Mouse (Mus musculus): Measurements from ENCODE around the gene Dnah2.

Gene Dnah2

GRCm38 (mm10) chr11:69564391-69564790, 15.5 kb upstream of the Dnah2 start:
- peak; percentile 98 for DNase-seq (ENCODE audit: low read depth, low spot score)

- DNase-seq (ENCODE audit: low read depth, low spot score): no peak
Observed at GRCm38 (mm10) chr11:69563373-69563772, 14.5 kb upstream of the Dnah2 start.

DNA sequence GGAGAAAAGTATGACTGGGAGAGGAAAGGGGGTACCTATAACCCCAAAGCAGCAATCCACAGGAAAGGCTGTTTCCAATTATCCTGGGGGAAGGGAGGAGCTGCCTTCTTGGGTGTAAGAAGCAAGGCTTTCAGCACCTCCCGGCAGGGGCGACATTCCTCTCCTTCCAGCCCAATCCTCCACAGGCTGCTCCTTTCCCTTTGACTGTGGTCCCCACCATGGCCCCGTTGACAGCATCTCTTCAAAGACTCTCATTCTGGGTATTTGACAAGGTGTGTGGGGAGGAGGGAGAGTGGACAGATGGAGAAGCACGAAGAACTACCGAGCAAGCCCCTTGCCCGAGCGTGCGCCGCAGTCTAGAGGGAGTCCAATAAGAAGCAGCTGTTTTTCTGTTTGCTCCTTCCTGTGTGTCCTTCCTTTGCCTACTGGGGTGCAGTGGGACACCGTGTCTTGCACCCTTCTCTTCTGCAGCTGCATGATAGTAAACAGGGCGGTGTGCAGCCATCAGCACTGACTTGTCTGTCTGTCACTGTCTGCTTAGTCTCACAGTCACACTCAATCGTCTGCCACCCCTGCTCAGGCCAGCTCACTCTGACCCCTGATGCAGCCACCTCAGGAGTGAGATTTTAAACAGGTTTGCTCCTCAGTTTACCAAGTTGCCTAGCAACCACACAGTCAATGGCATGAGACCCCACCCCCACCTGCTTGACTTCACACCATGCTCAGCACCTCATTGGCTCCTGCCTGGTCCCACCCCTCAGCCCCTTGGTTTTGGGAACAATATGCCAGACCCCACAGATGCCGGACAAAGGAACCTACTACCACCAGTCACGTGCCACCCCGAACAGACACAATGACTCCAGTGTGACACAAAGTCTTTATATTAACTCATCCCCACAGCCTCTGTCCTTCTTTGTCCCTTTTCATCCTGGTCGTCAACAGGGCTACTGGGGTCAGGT, 12.3 kb upstream of the Dnah2 start:
- DNase-seq (ENCODE audit: low read depth, low spot score): peak; percentile 91

DNA sequence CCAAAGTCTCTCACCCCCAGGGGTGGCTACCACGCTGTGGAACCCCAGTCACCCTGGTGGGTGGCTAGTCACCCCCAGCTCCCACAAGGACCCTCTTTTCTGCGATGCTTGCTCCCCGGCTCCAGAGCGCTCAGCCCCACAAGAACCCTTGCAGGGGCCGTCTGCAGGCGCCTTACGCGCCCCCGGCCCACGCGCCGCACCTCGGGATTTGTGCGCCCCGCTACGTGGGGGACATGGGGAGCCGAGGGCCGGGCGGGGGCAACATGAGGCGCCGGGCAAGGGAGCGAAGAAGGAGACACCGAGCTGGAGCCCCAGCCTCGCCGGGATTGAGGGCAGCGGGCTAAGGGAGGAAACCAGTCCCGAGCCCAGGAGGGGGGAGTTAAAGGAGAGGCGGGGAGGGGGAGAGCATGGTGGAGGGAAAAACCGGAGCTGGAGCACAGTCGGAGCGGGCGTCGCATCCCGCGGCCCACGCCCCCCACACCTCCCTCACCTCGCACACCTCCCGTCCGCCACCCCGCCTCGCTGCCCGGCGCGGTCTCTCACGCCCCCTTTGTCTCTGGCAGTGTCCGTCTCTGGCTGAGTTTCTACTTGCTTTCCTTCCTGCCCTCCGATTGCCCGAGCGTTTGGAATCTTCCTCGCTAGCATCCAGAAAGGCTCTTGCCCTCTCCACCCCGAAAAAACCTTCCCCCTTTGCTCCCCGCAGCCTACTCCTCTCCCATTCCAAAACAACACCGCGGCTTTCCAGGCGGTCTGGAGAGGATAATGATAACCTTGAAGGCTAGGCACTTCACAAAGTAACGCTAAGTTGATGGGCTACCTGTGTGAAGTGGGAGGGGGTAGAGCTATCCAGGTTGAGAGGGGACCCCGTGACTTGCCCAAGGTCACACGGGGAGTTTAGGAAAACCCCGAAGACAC, 11.2 kb upstream of the Dnah2 start, which contains the start of gene Efnb3:
TSS of gene Efnb3 (minus strand) at position 355 of the 915 bp plus-strand sequence.
- DNase-seq (ENCODE audit: low read depth, low spot score): peak; percentile 64

DNA sequence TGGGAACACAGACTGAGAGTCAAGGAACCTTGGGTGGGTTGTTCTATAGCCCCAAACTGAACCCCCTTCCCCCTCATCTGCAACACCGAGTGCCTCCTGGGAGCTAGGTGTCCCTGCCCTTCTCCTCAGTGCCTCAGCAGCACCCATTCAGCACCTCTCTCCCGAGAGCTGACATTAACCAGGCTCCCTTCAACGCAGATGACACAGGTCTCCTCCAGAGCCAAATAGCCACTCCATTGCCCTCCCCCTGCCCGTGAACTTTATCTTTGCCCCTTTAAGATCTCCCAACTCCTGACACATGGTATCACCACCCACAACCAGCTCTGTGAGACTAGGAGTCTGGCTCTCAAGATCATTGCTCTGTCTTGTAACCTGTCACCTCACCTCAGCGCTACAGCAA, 10.3 kb upstream of the Dnah2 start:
- DNase-seq (ENCODE audit: low read depth, low spot score): no peak

DNA sequence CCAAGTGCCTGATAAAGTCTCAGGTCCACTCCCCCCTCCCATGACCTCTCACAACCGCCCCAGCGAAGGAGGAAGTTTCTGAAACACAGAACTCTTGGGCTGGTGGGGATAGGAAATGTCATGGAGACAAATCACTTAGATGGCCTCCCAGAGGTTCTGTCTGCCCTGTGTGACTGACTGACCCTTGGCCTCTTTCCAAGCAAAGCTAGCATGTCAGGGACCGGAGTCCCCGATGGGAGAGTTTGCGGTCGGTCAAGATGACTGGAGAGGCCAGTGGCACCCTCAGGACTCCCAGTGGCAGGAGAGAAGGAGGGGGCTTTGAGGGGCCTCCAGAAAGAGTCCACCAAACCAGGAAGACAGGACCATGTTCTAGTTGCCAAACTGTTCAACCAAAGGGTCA, 9.8 kb upstream of the Dnah2 start:
- no peak for DNase-seq (ENCODE audit: low read depth, low spot score)

DNA sequence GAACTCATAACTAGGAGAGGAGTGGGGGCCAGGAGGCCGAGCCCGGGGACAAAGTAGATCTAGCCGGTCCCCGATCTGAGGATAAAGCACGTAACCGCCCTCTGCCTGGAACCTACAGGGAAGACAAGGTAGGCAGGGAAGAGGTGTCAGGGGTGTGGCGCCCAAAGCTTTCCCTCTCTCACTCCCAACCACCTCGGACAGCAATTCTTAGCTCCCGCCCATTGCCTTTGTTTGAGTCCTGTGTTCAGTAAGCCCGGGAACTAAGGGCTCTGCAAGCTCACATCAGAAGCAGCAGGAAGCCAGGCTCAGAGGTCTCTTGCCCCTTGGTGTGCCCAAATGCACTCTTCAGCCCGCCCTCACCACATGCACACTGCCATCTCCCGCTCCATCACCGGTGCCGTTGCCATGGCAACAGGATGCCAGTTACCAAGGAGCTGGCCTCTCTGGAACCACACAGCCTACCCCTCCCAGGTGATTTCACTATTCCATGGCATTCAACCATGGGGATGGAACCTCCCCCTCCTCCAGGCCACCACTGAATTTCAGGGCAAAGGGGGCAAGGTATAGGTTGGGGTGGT, 8.6 kb upstream of the Dnah2 start:
- DNase-seq (ENCODE audit: low read depth, low spot score): peak; percentile 87

DNA sequence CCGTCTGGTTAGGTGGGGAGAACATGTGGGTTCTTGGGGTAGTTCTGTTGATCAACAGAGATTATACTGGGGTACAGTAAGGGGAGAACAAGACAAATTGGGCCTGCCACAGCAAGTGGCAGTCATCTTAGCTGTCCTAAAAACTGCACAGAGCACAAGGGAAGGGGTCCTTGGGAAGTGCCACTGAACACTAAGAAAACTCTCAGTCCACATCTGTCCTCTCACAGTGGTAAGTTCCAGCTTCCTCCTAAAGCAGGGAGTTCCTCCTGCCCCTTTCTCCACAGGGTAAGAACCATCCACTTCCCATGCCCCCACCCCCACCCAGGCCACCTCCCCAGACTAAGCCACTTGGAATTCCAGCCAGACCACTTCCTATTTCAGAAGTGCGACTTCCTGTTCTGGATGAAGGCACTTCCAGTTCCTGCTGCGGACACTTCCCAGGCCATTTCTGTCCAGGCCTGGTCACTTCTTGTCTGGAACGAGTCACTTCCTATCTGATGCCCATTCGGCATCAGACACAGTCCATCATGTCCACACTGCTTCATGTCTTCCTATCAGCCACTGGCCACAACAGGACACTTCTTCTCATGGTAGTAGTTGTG, 5.7 kb upstream of the Dnah2 start:
- no peak for DNase-seq (ENCODE audit: low read depth, low spot score)

- DNase-seq (ENCODE audit: low read depth, low spot score): no peak
Observed at GRCm38 (mm10) chr11:69553341-69553721, 4.4 kb upstream of the Dnah2 start.

- peak; percentile 71 for DNase-seq (ENCODE audit: low read depth, low spot score)
Observed at GRCm38 (mm10) chr11:69552622-69553340, 3.9 kb upstream of the Dnah2 start.

- peak; percentile 78 for DNase-seq (ENCODE audit: low read depth, low spot score)
Observed at GRCm38 (mm10) chr11:69551310-69551709, 2.4 kb upstream of the Dnah2 start.

DNA sequence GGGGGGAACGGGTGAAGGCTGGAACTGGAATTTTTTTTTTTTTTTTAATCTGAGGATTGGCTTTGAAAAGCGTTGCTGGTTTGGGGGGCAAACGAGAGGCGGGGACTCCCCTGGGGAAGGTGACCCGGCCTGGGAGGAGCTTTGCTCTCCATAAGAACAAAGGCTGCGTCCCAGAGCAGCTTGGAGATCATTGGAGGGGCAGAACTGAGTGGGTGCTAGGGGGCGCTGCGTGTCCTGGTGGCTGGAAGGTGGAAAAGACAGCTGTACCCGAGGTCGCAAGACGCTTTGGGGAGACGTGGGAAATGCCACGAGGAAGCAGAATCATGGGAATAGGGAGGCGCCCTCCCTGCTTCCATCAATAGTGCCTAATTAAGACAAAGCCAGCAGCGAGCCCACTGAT, 1.8 kb downstream of the Dnah2 start:
- DNase-seq (ENCODE audit: low read depth, low spot score): peak; percentile 75

GRCm38 (mm10) chr11:69546423-69547053, 2.4 kb downstream of the Dnah2 start:
- DNase-seq (ENCODE audit: low read depth, low spot score): peak; percentile 87

DNA sequence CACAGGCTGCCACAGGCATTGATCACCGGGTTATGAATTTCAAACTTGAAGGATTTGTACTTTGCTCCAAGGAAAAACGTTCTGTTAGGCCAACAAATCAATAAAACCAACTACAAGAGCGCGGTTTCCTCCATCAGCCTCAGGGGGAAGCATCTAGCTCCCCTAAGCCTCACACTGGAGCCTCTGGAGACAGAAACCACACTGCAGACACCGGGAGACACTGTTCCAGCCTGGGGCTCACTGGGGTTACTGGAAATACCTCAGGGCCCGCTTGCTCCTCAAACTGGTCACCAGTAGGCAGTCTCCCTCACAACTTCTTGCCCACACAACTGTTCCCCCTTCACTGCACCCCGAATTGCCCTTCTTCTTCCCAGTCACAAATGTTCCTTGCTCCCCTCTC, 3.0 kb downstream of the Dnah2 start:
- peak; percentile 62 for DNase-seq (ENCODE audit: low read depth, low spot score)

- DNase-seq (ENCODE audit: low read depth, low spot score): no peak
Observed at GRCm38 (mm10) chr11:69543598-69543997, 5.3 kb downstream of the Dnah2 start.

DNA sequence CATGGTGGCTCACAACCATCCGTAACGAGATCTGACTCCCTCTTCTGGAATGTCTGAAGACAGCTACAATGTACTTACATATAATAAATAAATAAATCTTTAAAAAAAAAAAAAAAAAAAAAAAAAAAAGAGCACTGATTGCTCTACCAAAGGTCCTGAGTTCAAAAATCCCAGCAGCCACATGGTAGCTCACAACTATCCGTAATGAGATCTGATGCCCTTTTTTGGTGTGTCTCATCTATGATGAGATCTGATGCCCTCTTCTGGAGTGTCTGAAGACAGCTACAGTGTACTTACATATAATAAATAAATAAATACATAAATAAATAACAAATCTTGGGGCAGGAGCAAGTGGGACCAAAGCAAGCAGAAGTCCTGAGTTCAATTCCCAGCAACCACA, 7.2 kb downstream of the Dnah2 start:
- DNase-seq (ENCODE audit: low read depth, low spot score): peak; percentile 76

GRCm38 (mm10) chr11:69540700-69541099, 8.2 kb downstream of the Dnah2 start:
- DNase-seq (ENCODE audit: low read depth, low spot score): no peak

DNA sequence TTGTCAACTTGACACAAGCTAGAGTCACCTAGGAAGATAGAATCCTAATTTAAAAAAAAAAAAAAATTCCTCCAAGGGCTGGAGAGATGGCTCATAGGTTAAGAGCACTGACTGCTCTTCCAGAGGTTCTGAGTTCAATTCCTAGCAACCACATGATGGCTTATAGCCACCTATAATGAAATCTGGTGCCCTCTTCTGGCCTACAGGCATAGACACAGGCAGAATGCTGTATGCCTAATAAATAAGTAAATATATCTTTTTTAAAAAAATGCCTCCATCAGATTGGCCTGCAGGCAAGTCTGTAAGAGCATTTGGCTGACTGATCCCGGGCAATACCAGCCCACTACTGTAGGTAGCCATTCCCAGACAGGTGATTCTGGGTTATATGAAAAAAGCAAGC, 13.9 kb downstream of the Dnah2 start:
- DNase-seq (ENCODE audit: low read depth, low spot score): peak; percentile 40

DNA sequence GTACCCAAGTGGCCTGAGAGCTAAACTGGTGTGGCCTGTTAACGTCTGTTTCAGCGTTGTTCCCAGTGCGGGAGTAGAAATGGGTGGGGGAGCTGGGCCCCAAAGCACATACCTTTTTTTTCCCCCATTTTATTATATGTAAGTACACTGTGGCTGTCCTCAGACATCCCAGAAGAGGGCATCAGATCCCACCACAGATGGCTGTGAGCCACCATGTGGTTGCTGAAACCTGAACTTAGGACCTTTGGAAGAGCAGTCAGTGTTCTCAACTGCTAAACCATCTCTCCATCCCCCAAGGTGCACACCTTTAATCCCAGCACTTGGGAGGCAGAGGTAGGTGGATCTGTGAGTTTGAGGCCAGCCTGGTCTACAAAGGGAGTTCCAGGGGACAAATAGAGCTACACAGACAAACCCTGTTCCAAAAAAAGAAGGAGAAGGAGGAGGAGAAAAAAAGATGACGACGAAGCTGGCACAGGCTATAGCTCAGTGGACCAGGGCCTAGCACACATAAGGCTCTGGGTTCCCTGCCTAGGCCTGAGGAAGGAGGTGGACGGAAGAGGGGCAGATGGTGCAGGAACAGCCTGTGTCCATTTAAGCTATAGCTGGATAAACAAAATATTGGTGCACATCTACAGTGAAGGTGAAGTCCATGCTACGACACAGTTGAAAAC, 16.3 kb downstream of the Dnah2 start:
- DNase-seq (ENCODE audit: low read depth, low spot score): peak; percentile 28

DNA sequence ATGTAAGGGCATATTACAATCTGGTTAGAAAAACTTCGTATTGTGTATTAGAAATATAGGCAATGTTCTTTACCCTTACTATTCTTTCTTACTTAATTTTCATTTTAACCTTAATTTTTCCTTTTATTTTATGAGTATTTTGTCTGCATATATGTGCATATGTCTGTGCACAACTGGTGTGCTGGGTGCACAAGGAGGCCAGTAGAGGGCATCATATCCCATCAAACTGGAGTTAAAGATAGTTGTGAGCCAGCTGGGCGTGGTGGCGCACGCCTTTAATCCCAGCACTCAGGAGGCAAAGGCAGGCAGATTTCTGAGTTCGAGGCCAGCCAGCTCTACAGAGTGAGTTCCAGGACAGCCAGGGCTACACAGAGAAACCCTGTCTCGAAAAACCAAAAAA, 18.2 kb downstream of the Dnah2 start:
- peak; percentile 81 for DNase-seq (ENCODE audit: low read depth, low spot score)

All from R1 (cell line).